Mouse (Mus musculus): ENCODE results near the gene Rbm20. TPM values are rescaled to one million over a fixed set of nuclear protein-coding genes. Genes with fewer than 3 reads are reported as not detected.

Rbm20 gene
- polyA plus RNA-seq, 1 experiment from 2014 or later = 0.95 TPM

Other genes starting within 250 kb of the Rbm20 start
- 4.6 TPM in 2 replicates for gene Dusp5, start 148.2 kb upstream of the Rbm20 start, polyA plus RNA-seq (2014; fragmentation: Nextera tagmentation; extraction: Ambion mirVana)
- gene Nutf2-ps1, start 88.2 kb upstream of the Rbm20 start, polyA plus RNA-seq (2014; fragmentation: Nextera tagmentation; extraction: Ambion mirVana) = 335 and 346 TPM in 2 replicates
- gene Smc3, start 76.9 kb upstream of the Rbm20 start, polyA plus RNA-seq (2014; fragmentation: Nextera tagmentation; extraction: Ambion mirVana) = 78.8 and 78.9 TPM in 2 replicates
- 115 and 123 TPM in 2 replicates for gene Pdcd4, start 214.9 kb downstream of the Rbm20 start, polyA plus RNA-seq (2014; fragmentation: Nextera tagmentation; extraction: Ambion mirVana)